Mouse (Mus musculus) liver, postnatal 0 days (tissue): ENCODE data around the gene Rab6a. TPM values are rescaled to one million over a fixed set of nuclear protein-coding genes. Genes with fewer than 3 reads are reported as not detected.

Source experiments
- ATAC-seq: fragments of 200-750 bp; cut with Nextera tagmentation; 2 replicates; pipeline ENCODE4 v1.8.0; 2017; ENCODE audit warnings: mild to moderate bottlenecking, moderate library complexity
- DNase-seq: peaks from one replicate; pipeline ENCODE4 v3.0.0-alpha.2; 2016
- H3K27ac ChIP-seq: fragments of 300-500 bp; sonication (generic); 2 replicates; pipeline ENCODE4 v1.5.1; 2014; ENCODE audit warnings: antibody characterized with exemption, moderate library complexity, mild to moderate bottlenecking, low read depth
- H3K27me3 ChIP-seq: fragments of 300-500 bp; sonication (generic); 2 replicates; pipeline ENCODE4 v1.6.1; 2014; ENCODE audit warnings: low read length, control low read depth, mixed read lengths; ENCODE audit not compliant: insufficient read depth
- H3K36me3 ChIP-seq: fragments of 300-500 bp; sonication (generic); replicated peaks from 2 replicates; pipeline ENCODE4 v1.6.1; 2014; ENCODE audit warnings: mild to moderate bottlenecking, control low read depth, low read length, moderate library complexity, mixed read lengths; ENCODE audit not compliant: insufficient read depth
- H3K4me1 ChIP-seq: fragments of 300-500 bp; sonication (generic); 2 replicates; pipeline ENCODE4 v1.6.1; 2014; ENCODE audit warnings: antibody characterized with exemption, mild to moderate bottlenecking, control low read depth; ENCODE audit not compliant: insufficient read depth
- H3K4me2 ChIP-seq: fragments of 300-500 bp; sonication (generic); 2 replicates; pipeline ENCODE4 v1.6.1; 2014; ENCODE audit warnings: low read depth, mild to moderate bottlenecking, low read length, moderate library complexity, mixed read lengths
- H3K4me3 ChIP-seq: fragments of 300-500 bp; sonication (generic); 2 replicates; pipeline ENCODE4 v1.5.1; 2014; ENCODE audit warnings: low read depth, low read length
- H3K9ac ChIP-seq: fragments of 300-500 bp; sonication (generic); replicated peaks from 2 replicates; pipeline ENCODE4 v1.6.1; 2014; ENCODE audit warnings: mild to moderate bottlenecking, moderate library complexity
- H3K9me3 ChIP-seq: fragments of 300-500 bp; sonication (generic); 2 replicates; pipeline ENCODE4 v1.6.1; 2016; ENCODE audit warnings: mild to moderate bottlenecking, control low read depth, low read length, mixed read lengths
- CTCF ChIP-seq: sonication (generic); IDR thresholded peaks from 2 replicates; pipeline ENCODE4 v1.5.1; 2016; ENCODE audit warnings: antibody characterized with exemption, low read depth
- EP300 ChIP-seq: IDR thresholded peaks from 2 replicates; pipeline ENCODE4 v1.6.1; 2016; ENCODE audit warnings: antibody characterized with exemption, low read depth, mild to moderate bottlenecking
- WGBS: fragments of 180-500 bp; shearing (Covaris S2); extraction: QIAGEN DNeasy Blood & Tissue Kit; methylation state at CpG from one replicate; pipeline ENCODE4 v1.1.7; 2014; ENCODE audit not compliant: insufficient replicate concordance; 5-methylcytosine and 5-hydroxymethylcytosine counted together
- polyA plus RNA-seq: library from polyadenylated mRNA; unstranded; fragments of >200 nt; fragmentation: Nextera tagmentation; extraction: Ambion mirVana; gene quantifications from 2 replicates; pipeline ENCODE4 v1.2.1, GENCODE M21; 2015

Rab6a gene
- polyA plus RNA-seq, 1 experiment from 2014 or later: 44.8 TPM

- Histone ChIP-seq H3K4me2 (no peak overlapping the region), H3K4me1 (peaks cover 4% of the 10 kb centered on the region), H3K36me3 (peaks cover 16% of the 10 kb centered on the region), H3K27me3 (no peaks in the 10 kb centered on the region), H3K4me3 (no peak overlapping the region), H3K9ac (no peak overlapping the region), H3K27ac (no peak overlapping the region), H3K9me3 (no peaks in the 10 kb centered on the region)
- no peak for ATAC-seq
- no peak for DNase-seq
- TF ChIP-seq CTCF (no peak), EP300 (no peak)
- 74% methylated on average over 4 of the region's 4 CpGs for WGBS
Measured at GRCm38 (mm10) chr7:100642413-100642812, 35.2 kb downstream of the Rab6a start.

DNA sequence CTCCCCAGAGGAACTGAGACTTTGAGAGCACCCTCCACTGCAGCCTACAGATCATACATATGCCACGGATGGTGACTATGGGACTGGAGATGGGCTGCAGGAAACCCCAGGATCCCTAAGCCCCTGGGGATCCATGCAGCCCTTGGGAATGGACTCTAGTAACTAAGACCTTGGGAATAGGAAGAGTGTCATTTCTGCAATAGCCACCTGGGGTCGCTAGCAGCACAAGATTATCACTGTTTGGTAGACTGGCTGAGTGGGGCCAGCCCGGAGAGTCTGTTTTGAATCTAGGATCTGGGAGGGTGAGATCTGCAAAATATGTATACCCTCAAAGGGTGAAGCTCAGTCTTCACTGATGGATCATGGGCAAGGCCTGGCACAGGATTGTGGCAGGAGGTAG lies 37.9 kb downstream of the Rab6a start:
- Histone ChIP-seq H3K27me3 (no peaks in the 10 kb centered on the region), H3K36me3 (peaks cover 9% of the 10 kb centered on the region), H3K9me3 (no peaks in the 10 kb centered on the region), H3K27ac (no peak overlapping the region), H3K4me2 (no peak overlapping the region), H3K9ac (no peak overlapping the region), H3K4me3 (no peak overlapping the region), H3K4me1 (peaks cover 4% of the 10 kb centered on the region)
- peak; percentile 81 for DNase-seq
- ATAC-seq: peak; percentile 55
- TF ChIP-seq EP300 (no peak), CTCF (peak; percentile 84)
- 32% methylated on average over 3 of the region's 3 CpGs for WGBS

DNA sequence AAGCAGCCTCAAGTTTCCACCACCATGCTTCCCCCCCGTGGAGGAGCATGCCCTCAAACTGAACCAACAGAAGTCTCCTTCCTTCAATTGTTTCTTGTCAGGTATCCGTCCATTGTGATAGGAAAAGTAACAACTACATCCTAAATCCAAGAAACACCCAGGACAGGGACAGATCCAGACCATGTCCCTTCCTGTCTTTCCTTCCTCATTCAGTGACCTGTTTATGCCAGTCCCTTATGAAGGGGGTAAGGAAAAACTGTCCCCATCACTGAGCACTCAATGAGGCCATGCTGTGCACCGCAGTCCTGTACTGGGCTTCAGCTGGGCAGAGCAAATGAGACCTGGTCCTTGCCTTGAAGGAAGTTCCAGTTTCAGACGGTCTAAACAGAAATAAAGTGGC lies 41.9 kb downstream of the Rab6a start:
- H3K4me3 ChIP-seq: no peak overlapping the region
- no peaks in the 10 kb centered on the region for H3K36me3 ChIP-seq
- H3K9ac ChIP-seq: no peak overlapping the region
- no peaks in the 10 kb centered on the region for H3K9me3 ChIP-seq
- 63% methylated on average over 4 of the region's 4 CpGs for WGBS
- peaks cover 4% of the 10 kb centered on the region for H3K4me1 ChIP-seq
- DNase-seq: no peak
- TF ChIP-seq EP300 (no peak), CTCF (no peak)
- ATAC-seq: no peak
- no peaks in the 10 kb centered on the region for H3K27me3 ChIP-seq
- H3K27ac ChIP-seq: no peak overlapping the region
- H3K4me2 ChIP-seq: no peak overlapping the region

DNA sequence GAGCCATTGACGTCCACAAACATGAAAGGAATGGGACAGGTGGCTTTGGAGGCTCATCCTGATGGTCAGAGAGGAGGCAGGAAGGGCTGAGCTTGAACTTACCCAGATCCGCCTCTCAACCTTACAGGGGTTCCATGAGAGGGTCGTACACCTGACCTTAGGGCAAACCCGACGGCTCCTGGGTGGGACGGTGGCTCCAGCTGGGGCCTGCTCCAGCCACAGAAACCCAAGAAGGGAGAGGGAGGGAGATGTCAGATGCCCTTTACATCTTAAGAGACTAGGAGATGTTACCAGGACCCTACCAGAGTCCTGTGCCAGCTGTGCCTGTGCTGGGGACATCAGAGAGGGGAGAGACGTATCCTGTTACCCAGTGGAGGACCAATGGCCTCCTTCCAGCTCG lies 42.6 kb downstream of the Rab6a start:
- no peak for TF ChIP-seq EP300
- no peak for TF ChIP-seq CTCF
- H3K27me3 ChIP-seq: no peaks in the 10 kb centered on the region
- 83% methylated on average over 8 of the region's 8 CpGs for WGBS
- H3K4me1 ChIP-seq: peaks cover 4% of the 10 kb centered on the region
- ATAC-seq (no peak), DNase-seq (no peak)
- no peak overlapping the region for H3K4me3 ChIP-seq
- no peak overlapping the region for H3K27ac ChIP-seq
- no peaks in the 10 kb centered on the region for H3K9me3 ChIP-seq
- H3K4me2 ChIP-seq: no peak overlapping the region
- no peaks in the 10 kb centered on the region for H3K36me3 ChIP-seq
- no peak overlapping the region for H3K9ac ChIP-seq

- no peak overlapping the region for H3K4me2 ChIP-seq
- no peak for ATAC-seq
- no peak overlapping the region for H3K27ac ChIP-seq
- TF ChIP-seq EP300 (no peak), CTCF (no peak)
- no peaks in the 10 kb centered on the region for H3K9me3 ChIP-seq
- H3K36me3 ChIP-seq: no peaks in the 10 kb centered on the region
- peaks cover 1% of the 10 kb centered on the region for H3K4me1 ChIP-seq
- no peaks in the 10 kb centered on the region for H3K27me3 ChIP-seq
- no peak overlapping the region for H3K4me3 ChIP-seq
- no peak for DNase-seq
- H3K9ac ChIP-seq: no peak overlapping the region
- 79% methylated on average over 6 of the region's 6 CpGs for WGBS
Measured at GRCm38 (mm10) chr7:100650421-100650820, 43.2 kb downstream of the Rab6a start.

DNA sequence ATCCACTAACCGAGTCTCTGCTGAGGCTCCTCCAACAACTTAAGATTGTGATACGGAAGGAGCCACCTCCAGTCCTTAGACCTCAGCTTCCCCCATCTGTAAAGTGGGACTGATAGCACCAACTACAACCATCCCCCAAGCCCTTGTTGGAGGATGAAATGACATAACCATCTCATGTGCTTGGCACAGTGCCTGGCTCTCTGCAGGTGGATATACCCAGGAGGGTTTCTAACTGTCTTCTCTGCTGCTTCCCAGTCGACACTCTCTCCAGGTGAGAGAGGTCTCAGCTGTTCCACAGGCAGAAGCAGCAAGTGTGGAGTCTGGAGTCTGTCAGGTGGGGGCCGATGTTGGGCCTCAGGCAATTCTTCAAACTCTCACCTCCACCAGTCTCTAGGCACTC lies 43.8 kb downstream of the Rab6a start:
- ATAC-seq (no peak), DNase-seq (no peak)
- TF ChIP-seq EP300: no peak
- Histone ChIP-seq H3K9me3 (no peaks in the 10 kb centered on the region), H3K4me1 (no peaks in the 10 kb centered on the region), H3K4me2 (no peak overlapping the region), H3K36me3 (no peaks in the 10 kb centered on the region), H3K9ac (no peak overlapping the region), H3K4me3 (no peak overlapping the region), H3K27ac (no peak overlapping the region), H3K27me3 (no peaks in the 10 kb centered on the region)
- 34% methylated on average over 4 of the region's 4 CpGs for WGBS
